Mouse (Mus musculus): ENCODE measurements at regions not wholly inside any gene's neighbourhood (a gene's known extent, or its start where the extent isn't known, plus 50 kb on each side); places are given as distances from the start of the nearest gene placed in this dataset.
A peak's percentile ranks its signal among the peaks of the same experiment; 100 is the strongest.
"Not testable (repeated sequence)": the region's sequence is repeated elsewhere in the genome, so short reads cannot be mapped to it uniquely, and the experiment has no call there.

DNA sequence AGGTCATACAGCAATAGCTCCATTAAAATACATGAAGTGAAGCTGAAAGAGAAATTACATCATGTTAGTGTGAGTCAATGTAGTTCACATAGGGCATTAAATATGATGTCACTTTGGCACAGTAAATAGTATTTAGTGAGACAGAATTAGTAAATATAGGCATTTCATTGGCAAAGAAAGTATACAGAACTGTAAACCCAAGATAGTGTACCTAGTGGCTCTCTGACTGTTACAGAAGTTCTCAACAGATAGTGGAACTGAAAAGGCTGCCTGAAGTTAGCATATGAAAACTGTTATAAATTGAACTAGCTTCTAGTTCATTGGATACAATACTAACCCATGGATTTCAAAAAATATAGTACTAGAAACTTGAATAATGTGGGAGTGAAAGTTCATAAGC, 1642.1 kb upstream of the Cdh6 start:
- no peak for DNase-seq (ENCODE audit: inconsistent ontology term)

DNA sequence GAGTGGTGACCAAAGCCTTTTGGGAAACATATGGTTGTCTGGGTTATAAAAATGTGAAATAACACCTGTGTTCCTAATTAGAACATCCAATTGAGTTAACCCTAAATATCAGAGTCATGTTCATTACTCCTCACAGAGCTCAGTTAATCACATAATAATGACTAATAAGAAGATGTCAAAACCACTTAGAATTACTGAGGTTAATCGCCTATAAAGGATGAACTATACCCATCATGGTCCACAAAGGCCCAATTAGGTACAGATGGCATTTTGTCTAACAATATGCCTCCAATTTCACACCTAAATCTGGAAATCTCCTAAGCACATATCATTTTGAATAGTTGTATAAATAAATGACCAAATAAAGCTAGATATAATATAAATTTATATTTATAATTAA, 1633.4 kb upstream of the Cdh6 start:
- peak; percentile 9 for DNase-seq (ENCODE audit: inconsistent ontology term)

GRCm38 (mm10) chr15:14795221-14795620, 1621.7 kb upstream of the Cdh6 start:
- DNase-seq (ENCODE audit: inconsistent ontology term) = no peak

DNA sequence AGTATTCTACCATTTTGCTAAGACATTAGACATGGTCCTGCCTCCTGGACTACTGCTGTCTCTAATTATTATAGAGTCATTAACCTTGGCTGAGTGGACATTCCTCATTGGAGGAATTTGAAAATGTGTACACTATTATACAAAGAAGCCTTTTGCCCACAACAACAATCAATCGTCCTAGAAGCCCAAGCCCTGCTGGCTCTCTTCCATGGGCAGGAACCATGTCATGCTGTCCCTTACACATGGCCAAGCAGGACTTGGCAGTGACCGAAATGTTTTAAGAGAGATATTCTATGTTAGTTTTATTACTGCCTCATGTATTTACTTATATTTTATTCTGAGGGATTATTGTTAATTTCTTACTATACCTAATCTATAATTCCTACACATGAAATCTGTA, 1607.3 kb upstream of the Cdh6 start:
- DNase-seq (ENCODE audit: inconsistent ontology term) = no peak

GRCm38 (mm10) chr15:14741733-14742132, 1568.3 kb upstream of the Cdh6 start:
- DNase-seq (ENCODE audit: inconsistent ontology term) = no peak

DNA sequence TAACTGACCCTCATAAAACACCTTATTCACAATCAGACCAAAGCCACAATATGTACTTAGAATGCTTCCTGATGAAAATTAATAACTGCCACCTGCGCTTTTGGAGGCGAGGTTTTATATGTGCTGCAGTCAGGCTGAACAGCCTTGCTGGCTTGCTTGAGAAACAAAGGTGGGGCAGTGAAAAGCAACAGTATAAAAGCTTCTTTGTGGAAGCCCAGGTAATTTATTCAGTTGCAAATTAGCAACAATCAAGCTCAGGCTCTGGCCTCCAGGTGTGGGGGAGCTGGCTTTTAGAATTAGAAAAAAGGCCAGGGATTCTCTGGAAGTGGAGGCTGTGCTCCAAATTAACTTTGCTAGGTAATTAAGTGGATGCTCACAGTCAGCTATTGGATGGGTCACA, 1524.5 kb upstream of the Cdh6 start:
- DNase-seq (ENCODE audit: inconsistent ontology term) = not testable (repeated sequence)

GRCm38 (mm10) chr15:14696481-14696880, 1523.0 kb upstream of the Cdh6 start:
- no peak for DNase-seq (ENCODE audit: inconsistent ontology term)

GRCm38 (mm10) chr15:14689141-14689540, 1515.7 kb upstream of the Cdh6 start:
- no peak for DNase-seq (ENCODE audit: inconsistent ontology term)

GRCm38 (mm10) chr15:14642291-14642690, 1468.8 kb upstream of the Cdh6 start:
- no peak for DNase-seq (ENCODE audit: inconsistent ontology term)

DNA sequence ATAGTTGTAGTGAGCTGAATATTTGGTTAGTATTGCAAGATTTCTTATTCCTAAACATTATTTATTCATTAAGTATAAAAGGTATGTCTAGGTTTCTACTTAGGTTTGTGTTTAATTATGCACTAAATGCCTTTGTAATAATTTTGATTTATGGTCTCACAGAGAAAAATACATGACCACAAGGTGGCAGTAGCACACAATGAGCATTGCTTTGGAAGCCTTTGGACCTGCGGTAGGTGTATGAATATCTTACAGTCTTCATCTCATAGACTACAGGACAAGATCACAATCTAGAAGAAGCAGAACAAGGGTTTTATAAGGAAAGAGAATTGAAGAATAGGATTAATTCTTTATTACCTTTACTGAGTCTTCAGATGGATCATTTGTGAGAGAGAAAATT, 1455.0 kb upstream of the Cdh6 start:
- peak; percentile 34 for DNase-seq (ENCODE audit: inconsistent ontology term)

DNA sequence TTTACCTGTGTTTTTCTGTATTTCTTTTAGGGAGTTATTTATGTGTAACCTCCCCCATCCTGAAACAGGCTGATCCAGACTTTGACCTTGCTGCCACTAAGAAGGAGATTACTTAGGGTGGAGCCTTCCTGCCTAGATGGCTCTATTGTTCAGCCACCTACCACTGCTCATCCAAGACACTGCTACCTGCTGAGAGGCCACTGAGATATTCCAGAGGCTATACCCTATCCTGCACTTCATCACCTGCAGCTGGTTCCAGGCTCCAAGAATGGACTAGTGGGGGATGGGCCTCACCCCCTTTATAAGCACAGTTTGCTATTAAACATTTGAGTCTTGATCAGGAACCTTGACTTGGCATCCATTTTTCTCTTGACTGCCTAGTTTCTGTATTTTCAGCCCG, 1433.2 kb upstream of the Cdh6 start:
- DNase-seq (ENCODE audit: inconsistent ontology term) = no peak

Data from Muller cell, postnatal 12 days (primary cell).